Mouse (Mus musculus) C2C12 (cell line): ENCODE measurements at regions not wholly inside any gene's neighbourhood (a gene's known extent, or its start where the extent isn't known, plus 50 kb on each side); places are given as distances from the start of the nearest gene placed in this dataset.
A peak's percentile ranks its signal among the peaks of the same experiment; 100 is the strongest.

Source experiments
- H3K27me3 ChIP-seq: one replicate; pipeline ENCODE4 v1.6.1; 2011; ENCODE audit not compliant: control insufficient read depth, insufficient read depth, insufficient read length
- H3K36me3 ChIP-seq: one replicate; pipeline ENCODE4 v1.6.1; 2011; ENCODE audit not compliant: control insufficient read depth, insufficient read depth
- H3K4me3 ChIP-seq: one replicate; pipeline ENCODE4 v1.5.1; 2011; ENCODE audit warnings: mild to moderate bottlenecking, control low read depth; ENCODE audit not compliant: poor library complexity, insufficient read depth, severe bottlenecking
- H3K79me2 ChIP-seq: one replicate; pipeline ENCODE4 v1.6.1; 2011; ENCODE audit not compliant: control insufficient read depth, insufficient read depth
- H3K79me3 ChIP-seq: one replicate; pipeline ENCODE4 v1.6.1; 2011; ENCODE audit warnings: low read depth, control low read depth
- H3ac ChIP-seq: one replicate; pipeline ENCODE3; 2011; ENCODE audit warnings: low read depth; ENCODE audit not compliant: control insufficient read depth, insufficient read length
- CEBPB ChIP-seq: IDR thresholded peaks from one replicate; pipeline ENCODE4 v1.6.1; 2011; ENCODE audit warnings: low read depth, mild to moderate bottlenecking, control low read depth, moderate library complexity
- CTCF ChIP-seq: IDR thresholded peaks from one replicate; pipeline ENCODE4 v1.5.1; 2011; ENCODE audit not compliant: control insufficient read depth, insufficient read depth, insufficient read length
- FOSL1 ChIP-seq: IDR thresholded peaks from one replicate; pipeline ENCODE4 v1.8.0; 2011; ENCODE audit warnings: mild to moderate bottlenecking, low read length; ENCODE audit not compliant: poor library complexity, insufficient read depth, severe bottlenecking
- MAX ChIP-seq: IDR thresholded peaks from one replicate; pipeline ENCODE4 v1.6.1; 2011; ENCODE audit warnings: mild to moderate bottlenecking, control low read depth
- MYOD1 ChIP-seq: IDR thresholded peaks from one replicate; pipeline ENCODE4 v1.6.1; 2011; ENCODE audit warnings: low read depth; ENCODE audit not compliant: control insufficient read depth, insufficient read length
- MYOG ChIP-seq: IDR thresholded peaks from one replicate; pipeline ENCODE4 v1.6.1; 2011; ENCODE audit not compliant: control insufficient read depth, insufficient read length; ENCODE audit errors: extremely low read depth
- USF1 ChIP-seq: IDR thresholded peaks from one replicate; pipeline ENCODE4 v1.6.1; 2011; ENCODE audit warnings: low read depth, mild to moderate bottlenecking, control low read depth, moderate library complexity

DNA sequence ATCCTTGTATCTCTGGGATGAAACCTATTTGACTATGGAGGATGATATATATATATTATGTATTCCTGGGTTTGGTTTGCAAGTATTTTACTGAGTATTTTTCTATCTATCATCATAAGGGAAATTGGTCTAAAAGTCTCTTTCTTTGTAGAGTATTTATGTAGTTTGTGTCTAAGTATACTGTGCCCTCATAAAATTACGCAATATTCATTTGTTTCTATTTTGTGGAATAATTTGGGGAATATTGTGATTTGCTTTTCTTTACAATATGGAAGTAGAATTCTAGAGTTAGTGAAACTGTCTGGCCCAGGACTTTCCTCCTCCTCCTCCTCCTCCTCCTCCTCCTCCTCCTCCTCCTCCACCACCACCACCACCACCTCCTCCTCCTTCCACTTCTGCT, 640.1 kb downstream of the Slc22a22 start:
- H3K36me3 ChIP-seq: no peaks in the 10 kb centered on the region
- H3K79me2 ChIP-seq: no peaks in the 10 kb centered on the region

DNA sequence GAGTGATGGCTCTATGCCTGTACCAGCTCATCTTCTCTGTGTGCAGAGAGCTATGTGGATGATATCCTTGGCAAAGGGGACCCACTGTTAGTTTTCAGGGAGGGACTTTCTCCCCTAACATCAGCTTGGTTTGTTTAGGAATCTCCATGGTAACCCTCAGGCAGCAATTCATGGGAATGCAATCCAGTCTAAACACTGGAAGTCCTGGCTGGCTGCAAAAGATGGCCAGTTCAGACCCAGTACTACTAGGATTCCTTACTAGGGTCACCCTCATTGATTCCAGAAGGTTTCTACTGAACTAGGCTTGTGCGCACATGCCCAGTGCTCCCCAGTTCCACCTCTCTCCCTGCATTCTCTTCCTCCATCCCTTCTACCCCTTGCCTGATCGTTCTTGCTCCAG, 642.8 kb downstream of the Slc22a22 start:
- no peaks in the 10 kb centered on the region for H3K27me3 ChIP-seq
- no peaks in the 10 kb centered on the region for H3K36me3 ChIP-seq
- no peak overlapping the region for H3K4me3 ChIP-seq
- TF ChIP-seq CEBPB: no peak
- H3K79me2 ChIP-seq: no peaks in the 10 kb centered on the region
- no peaks in the 10 kb centered on the region for H3K79me3 ChIP-seq
- no peak overlapping the region for H3ac ChIP-seq

More for the DNA sequence above, 640.1 kb downstream of the Slc22a22 start:
- Histone ChIP-seq H3K27me3 (no peaks in the 10 kb centered on the region), H3K4me3 (no peak overlapping the region), H3ac (no peak overlapping the region), H3K79me3 (no peaks in the 10 kb centered on the region)
- TF ChIP-seq MYOG (no peak), FOSL1 (no peak), MAX (no peak), MYOD1 (no peak), CEBPB (peak; percentile 75), USF1 (no peak)

DNA sequence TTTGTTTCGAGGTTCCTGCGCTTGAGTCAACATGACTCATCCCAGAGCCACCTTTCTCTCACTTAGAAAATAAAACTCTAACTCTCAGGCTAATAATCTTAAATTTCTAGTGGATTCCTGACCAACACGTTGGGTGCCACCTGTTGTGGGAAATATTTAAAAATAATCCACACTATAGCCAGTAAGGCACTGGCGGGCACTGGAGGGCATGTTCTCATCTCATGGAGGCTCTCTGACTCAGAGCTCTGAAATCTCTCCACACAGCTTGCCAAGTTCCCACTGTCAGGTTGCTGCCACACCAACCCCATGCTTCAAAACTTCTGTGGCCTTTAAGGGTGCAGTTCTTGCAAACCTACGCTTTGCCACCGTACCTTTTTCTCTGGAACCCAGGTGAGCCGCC, 644.8 kb downstream of the Slc22a22 start:
- Histone ChIP-seq H3K36me3 (no peaks in the 10 kb centered on the region), H3K79me3 (no peaks in the 10 kb centered on the region), H3K4me3 (no peak overlapping the region), H3K27me3 (no peaks in the 10 kb centered on the region), H3K79me2 (no peaks in the 10 kb centered on the region), H3ac (no peak overlapping the region)
- TF ChIP-seq USF1: no peak
- TF ChIP-seq FOSL1: peak; percentile 19
- TF ChIP-seq MYOD1: peak; percentile 84
- TF ChIP-seq CEBPB: no peak
- no peak for TF ChIP-seq CTCF
- TF ChIP-seq MAX: peak; percentile 73
- TF ChIP-seq MYOG: no peak

DNA sequence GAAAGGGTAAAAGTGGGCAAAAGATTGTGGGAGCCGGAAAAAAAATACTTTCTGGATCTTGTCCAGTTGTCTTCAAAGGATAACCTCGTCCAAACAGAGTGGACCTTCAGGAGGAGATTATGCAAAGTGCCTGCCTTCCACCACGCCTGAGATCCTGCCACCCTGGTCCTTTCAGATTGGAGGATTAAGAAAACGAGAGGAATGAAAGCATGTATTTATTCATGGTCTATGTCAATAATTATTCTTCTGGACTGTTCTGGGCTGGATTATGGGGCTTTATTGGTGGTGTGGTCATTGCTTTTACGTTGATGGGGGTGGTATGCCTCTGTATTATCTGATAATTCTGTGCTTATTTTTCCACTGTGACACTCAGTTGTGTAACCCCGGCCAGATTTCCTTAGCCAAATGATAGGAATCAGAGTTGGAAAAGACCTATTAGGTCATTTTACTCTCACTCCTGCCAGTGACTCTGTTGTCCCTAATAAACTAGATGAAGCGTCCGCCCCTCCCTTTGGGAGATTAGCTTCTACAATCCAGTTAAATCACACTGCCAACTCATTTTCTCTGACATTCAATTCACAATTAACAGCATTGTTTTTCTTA, 656.3 kb downstream of the Slc22a22 start:
- TF ChIP-seq USF1 (no peak), MYOG (no peak), MYOD1 (no peak), CEBPB (no peak), FOSL1 (no peak), CTCF (no peak), MAX (no peak)
- H3K4me3 ChIP-seq: no peak overlapping the region
- no peaks in the 10 kb centered on the region for H3K79me2 ChIP-seq
- H3K27me3 ChIP-seq: no peaks in the 10 kb centered on the region
- no peaks in the 10 kb centered on the region for H3K79me3 ChIP-seq
- no peak overlapping the region for H3ac ChIP-seq
- no peaks in the 10 kb centered on the region for H3K36me3 ChIP-seq

DNA sequence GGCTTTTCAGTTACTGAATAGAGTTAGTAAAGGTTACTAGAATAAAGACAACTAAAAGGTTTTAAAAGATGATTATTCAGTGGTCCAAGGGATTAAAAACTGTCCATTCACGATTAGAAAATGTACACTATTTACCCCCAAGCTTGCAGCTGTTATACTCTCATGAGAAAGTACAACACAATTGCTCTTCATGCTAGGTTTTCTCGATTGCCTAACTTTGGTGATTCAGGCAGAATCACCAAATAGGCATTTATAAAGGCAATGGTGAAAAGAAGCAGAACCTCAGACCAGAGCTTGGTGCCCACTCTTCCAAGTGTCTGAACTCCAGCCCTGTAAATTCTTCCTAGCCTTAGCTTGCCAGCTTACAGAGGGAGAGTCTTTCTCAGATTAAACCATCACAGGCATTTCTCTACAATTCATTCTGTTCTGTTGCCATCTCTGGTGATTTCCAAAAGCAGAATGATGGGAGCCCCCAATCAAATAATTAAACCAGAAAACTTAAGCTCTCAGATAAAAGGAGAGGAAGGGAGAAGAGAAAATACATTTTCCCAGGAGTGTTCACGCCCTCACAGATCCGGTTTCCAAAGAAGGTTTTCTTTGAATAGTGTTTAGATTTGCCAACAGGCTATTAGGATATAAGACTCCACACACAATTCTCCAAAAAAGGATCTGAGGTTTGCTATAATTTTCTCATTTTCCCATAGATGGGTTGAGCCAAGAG, 657.0 kb downstream of the Slc22a22 start:
- TF ChIP-seq MYOD1 (peak; percentile 71), USF1 (no peak), CEBPB (peak; percentile 75)
- H3K36me3 ChIP-seq: no peaks in the 10 kb centered on the region
- no peak overlapping the region for H3K4me3 ChIP-seq
- H3K79me3 ChIP-seq: no peaks in the 10 kb centered on the region
- no peaks in the 10 kb centered on the region for H3K79me2 ChIP-seq
- H3K27me3 ChIP-seq: no peaks in the 10 kb centered on the region
- no peak overlapping the region for H3ac ChIP-seq

DNA sequence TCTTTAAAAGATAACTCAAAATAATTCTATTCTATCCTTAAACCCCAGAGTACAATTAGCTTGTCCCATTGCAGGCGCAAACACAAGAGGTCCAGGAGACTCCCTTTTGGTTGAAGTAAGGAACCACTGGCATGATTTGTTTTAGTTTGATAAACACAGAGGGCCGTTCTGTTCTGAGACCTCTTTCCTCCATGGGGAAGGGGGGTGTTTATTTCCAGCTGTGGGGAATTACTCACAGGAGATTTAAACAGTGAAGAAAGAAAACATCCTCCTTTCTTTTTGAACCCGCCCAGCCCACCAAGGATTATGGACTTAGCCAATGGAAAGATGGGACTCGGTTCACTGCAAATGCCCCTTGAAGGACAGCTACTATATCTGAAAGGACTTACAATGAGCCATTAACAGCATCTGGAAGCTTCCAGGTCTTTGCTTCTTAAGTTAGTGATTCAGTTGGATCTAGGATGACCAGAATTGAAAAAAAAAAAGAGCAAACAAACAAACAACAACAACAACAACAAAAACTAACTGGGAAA, 659.2 kb downstream of the Slc22a22 start:
- Histone ChIP-seq H3K36me3 (no peaks in the 10 kb centered on the region), H3ac (no peak overlapping the region), H3K27me3 (no peaks in the 10 kb centered on the region), H3K79me3 (no peaks in the 10 kb centered on the region), H3K79me2 (no peaks in the 10 kb centered on the region), H3K4me3 (no peak overlapping the region)
- TF ChIP-seq MAX: no peak
- TF ChIP-seq MYOG: no peak
- no peak for TF ChIP-seq FOSL1
- TF ChIP-seq CTCF: no peak
- no peak for TF ChIP-seq CEBPB
- no peak for TF ChIP-seq USF1
- no peak for TF ChIP-seq MYOD1
